Mouse (Mus musculus): ENCODE data around the gene Mon1b.

- TF ChIP-seq GATA1 (IDR thresholded peaks at IDR 0.05; ENCODE audit: borderline replicate concordance, low read length) (no peak), FLI1 (IDR thresholded peaks at IDR 0.05; ENCODE audit: low read length) (no peak)
These were observed 17.8 kb downstream of the Mon1b start for GRCm38 (mm10) chr8:113653151-113653550.

Measured in megakaryocyte, embryonic 14.5 days (primary cell).